Mouse (Mus musculus) thymus, postnatal 36 days (tissue): ENCODE measurements around the gene Kif5a.
"Not testable (repeated sequence)": the region's sequence is repeated elsewhere in the genome, so short reads cannot be mapped to it uniquely, and the experiment has no call there.

ENCODE experiments used
- DNase-seq, 2 experiments: peaks; one replicate each; pipeline ENCODE4 v3.0.0; 2022; ENCODE audit warnings: mixed read lengths in 2 of 2

The Kif5a gene

GRCm38 (mm10) chr10:127213704-127214421, 49.3 kb downstream of the Kif5a start:
- DNase-seq: no peak

- DNase-seq: no peak
Measured at GRCm38 (mm10) chr10:127213272-127213671, 49.9 kb downstream of the Kif5a start.

GRCm38 (mm10) chr10:127211414-127211854, 51.7 kb downstream of the Kif5a start, which contains the start of gene Pip4k2c:
Gene Pip4k2c, minus strand, starts transcription at chr10:127211585.
- peak; percentile 92 to 94 for DNase-seq

- DNase-seq: no peak
Measured at GRCm38 (mm10) chr10:127210961-127211405, 52.2 kb downstream of the Kif5a start.

GRCm38 (mm10) chr10:127209928-127210570, 53.1 kb downstream of the Kif5a start:
- DNase-seq: no peak

- DNase-seq: no peak
Measured at GRCm38 (mm10) chr10:127208921-127209320, 54.2 kb downstream of the Kif5a start.

- DNase-seq: no peak
Measured at GRCm38 (mm10) chr10:127205373-127205772, 57.8 kb downstream of the Kif5a start.

- DNase-seq: no peak
Measured at GRCm38 (mm10) chr10:127204589-127204988, 58.6 kb downstream of the Kif5a start.

- DNase-seq: no peak
Measured at GRCm38 (mm10) chr10:127203106-127203505, 60.0 kb downstream of the Kif5a start.

GRCm38 (mm10) chr10:127200279-127200678, 62.9 kb downstream of the Kif5a start:
- no peak for DNase-seq

- DNase-seq: no peak
Measured at GRCm38 (mm10) chr10:127199474-127199873, 63.7 kb downstream of the Kif5a start.

GRCm38 (mm10) chr10:127199068-127199467, 64.1 kb downstream of the Kif5a start:
- no peak for DNase-seq

- no peak for DNase-seq
Measured at GRCm38 (mm10) chr10:127198492-127198891, 64.7 kb downstream of the Kif5a start.

GRCm38 (mm10) chr10:127197505-127198110, 65.5 kb downstream of the Kif5a start:
- no peak for DNase-seq

- DNase-seq: no peak
Measured at GRCm38 (mm10) chr10:127197104-127197503, 66.0 kb downstream of the Kif5a start.

- no peak for DNase-seq
Measured at GRCm38 (mm10) chr10:127196392-127196791, 66.8 kb downstream of the Kif5a start.

- peak; percentile 44 to 65 for DNase-seq
Measured at GRCm38 (mm10) chr10:127195328-127196129, 67.6 kb downstream of the Kif5a start, which contains the start of gene Dtx3. Gene Dtx3, minus strand, starts transcription at chr10:127195728.

- DNase-seq: peak; percentile 19 to 38
Measured at GRCm38 (mm10) chr10:127194428-127195327, 68.5 kb downstream of the Kif5a start.

- no peak for DNase-seq
Measured at GRCm38 (mm10) chr10:127193011-127193410, 70.1 kb downstream of the Kif5a start.

- DNase-seq: not testable (repeated sequence)
Measured at GRCm38 (mm10) chr10:127192057-127192328, 71.2 kb downstream of the Kif5a start.

GRCm38 (mm10) chr10:127191191-127192056, 71.7 kb downstream of the Kif5a start:
- DNase-seq: peak in 1 of 2 experiments; percentile 5
